Mouse (Mus musculus) C2C12 (cell line): ENCODE data around the gene Dip2c.

Source experiments
- CTCF ChIP-seq: IDR thresholded peaks from one replicate; pipeline ENCODE4 v1.5.1; 2011; ENCODE audit not compliant: control insufficient read depth, insufficient read depth, insufficient read length
- MAX ChIP-seq: IDR thresholded peaks from one replicate; pipeline ENCODE4 v1.6.1; 2011; ENCODE audit warnings: mild to moderate bottlenecking, control low read depth
- MYOD1 ChIP-seq: IDR thresholded peaks from one replicate; pipeline ENCODE4 v1.6.1; 2011; ENCODE audit warnings: low read depth; ENCODE audit not compliant: control insufficient read depth, insufficient read length
- MYOG ChIP-seq: IDR thresholded peaks from one replicate; pipeline ENCODE4 v1.6.1; 2011; ENCODE audit not compliant: control insufficient read depth, insufficient read length; ENCODE audit errors: extremely low read depth

- TF ChIP-seq MYOD1: no peak
- no peak for TF ChIP-seq CTCF
- no peak for TF ChIP-seq MAX
- no peak for TF ChIP-seq MYOG
Measured at GRCm38 (mm10) chr13:9712409-9712808, 436.1 kb downstream of the Dip2c start.
